Mouse (Mus musculus): ENCODE data around the gene Nckap1l.

- TF ChIP-seq CTCF (IDR thresholded peaks at IDR 0.05): no peak
- no peak for TF ChIP-seq EP300 (IDR thresholded peaks at IDR 0.05)
These were observed 49.6 kb downstream of the Nckap1l start for GRCm38 (mm10) chr15:103503251-103503600.
